Mouse (Mus musculus) R1 (cell line): ENCODE results near the gene Ran.

Experiments
- DNase-seq: peaks from one replicate; pipeline ENCODE4 v3.0.0-alpha.2; 2018; ENCODE audit warnings: low read depth, low spot score

Gene Ran

DNA sequence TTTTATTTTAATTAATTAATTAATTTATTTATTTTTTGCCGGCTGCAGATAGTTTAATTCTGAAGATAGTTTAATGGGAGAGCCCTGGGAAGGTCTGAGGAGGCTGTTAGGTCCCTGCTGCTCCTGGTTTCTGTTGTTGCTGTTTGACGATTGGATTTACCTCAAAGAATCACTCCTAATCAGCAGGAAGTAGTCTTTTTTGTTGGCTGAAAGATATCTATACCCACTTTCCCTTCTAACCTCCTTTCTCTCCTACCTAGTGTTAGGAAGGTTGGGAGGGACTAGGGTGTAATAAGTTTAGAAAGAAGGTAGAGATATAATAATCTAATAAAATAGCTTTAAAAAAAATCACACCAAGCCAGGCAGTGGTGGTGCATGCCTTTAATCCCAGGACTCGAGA is 4.8 kb upstream of the Ran start:
- no peak for DNase-seq

- no peak for DNase-seq
Observed at GRCm38 (mm10) chr5:129015540-129015939, 4.3 kb upstream of the Ran start.

- DNase-seq, result no peak
Observed at GRCm38 (mm10) chr5:129016370-129016769, 3.5 kb upstream of the Ran start.

GRCm38 (mm10) chr5:129018782-129019489 is 933 bp upstream of the Ran start:
- DNase-seq, result peak; percentile 70

GRCm38 (mm10) chr5:129020300-129020668 is 415 bp downstream of the Ran start:
- DNase-seq, result no peak

DNA sequence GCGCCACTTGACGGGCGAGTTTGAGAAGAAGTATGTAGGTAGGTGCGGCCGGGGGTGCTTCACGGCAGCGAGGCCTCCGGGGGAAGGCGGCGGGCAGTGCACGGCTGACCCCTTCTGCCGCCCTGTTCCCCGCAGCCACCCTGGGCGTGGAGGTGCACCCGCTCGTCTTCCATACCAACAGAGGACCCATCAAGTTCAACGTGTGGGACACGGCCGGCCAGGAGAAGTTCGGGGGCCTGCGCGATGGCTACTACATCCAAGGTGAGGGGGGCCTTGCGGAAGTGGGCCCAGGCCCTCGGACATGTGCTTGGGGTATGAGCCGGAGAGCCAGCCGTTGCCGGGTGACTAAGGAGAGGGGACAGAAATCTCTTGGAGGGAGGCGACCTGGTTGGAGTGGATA is 862 bp downstream of the Ran start:
- DNase-seq, result peak; percentile 49

GRCm38 (mm10) chr5:129025048-129025447 is 5.2 kb downstream of the Ran start:
- peak; percentile 50 for DNase-seq

DNA sequence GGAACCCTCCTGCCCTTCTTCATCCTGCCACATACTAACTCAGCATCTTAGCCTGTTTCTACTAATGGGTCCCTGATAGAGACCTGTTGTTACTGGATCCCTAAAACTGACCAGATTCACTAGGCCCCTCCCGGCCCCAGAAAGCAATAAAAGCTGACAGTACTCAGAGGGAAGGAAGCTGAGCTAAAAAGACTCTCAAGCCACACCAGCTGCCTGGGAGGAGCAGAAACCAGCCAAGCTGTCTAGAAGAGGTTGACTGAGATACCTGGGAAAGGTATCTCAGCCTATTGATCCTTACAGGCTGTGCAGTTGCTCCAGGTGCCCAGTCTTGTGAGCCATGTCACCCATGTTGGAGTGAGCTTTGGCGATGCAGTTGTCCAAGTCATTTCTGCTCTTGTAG is 5.9 kb downstream of the Ran start:
- no peak for DNase-seq

DNA sequence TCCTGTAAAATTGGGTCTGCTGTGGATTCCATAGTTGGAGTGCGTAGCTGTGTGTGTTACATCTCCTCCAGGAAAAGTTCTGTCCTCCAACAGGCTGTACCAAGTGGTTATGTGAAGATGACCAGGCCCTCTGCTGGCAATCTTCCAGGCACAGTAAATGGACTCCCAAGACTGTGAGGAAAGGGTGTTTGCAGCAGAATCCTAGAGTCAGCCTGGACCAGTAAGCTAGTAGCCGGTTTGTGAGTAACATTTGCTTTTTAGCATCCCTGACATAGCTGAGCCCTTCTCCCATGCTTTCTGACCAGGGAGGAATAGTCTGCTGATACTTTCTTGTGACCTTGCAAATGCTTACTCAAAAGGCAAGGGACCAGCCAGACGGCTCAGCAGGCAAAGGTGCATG is 6.3 kb downstream of the Ran start:
- DNase-seq, result no peak

- DNase-seq, result peak; percentile 38
Observed at GRCm38 (mm10) chr5:129026637-129027036, 6.8 kb downstream of the Ran start.

DNA sequence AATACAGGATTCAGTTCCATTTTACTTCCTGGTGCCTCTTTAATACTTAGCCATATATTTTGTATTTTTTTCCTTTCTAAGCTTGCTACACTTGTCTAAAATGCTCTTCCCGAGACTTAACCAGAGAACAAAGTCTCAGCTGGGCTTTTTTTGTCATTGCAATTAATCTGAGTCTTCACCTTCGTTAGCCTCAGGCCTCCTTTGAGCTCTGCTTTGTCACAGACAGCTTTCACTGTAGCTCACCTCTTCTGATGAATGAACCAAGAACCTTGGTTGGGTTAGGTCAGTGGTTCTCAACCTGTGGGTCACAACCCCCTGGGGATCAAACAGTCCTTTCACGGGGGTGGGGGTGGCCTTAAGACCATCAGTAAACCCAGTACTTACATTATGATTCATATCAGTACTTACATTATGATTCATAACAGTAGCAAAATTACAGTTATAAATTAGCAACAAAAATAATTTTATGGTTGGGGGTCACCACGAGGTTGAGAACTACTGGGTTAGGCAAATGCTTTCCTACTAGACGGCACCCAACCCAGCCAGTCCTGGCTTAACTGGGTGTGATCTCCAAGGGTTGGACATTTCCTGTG is 9.4 kb downstream of the Ran start:
- peak; percentile 69 for DNase-seq

DNA sequence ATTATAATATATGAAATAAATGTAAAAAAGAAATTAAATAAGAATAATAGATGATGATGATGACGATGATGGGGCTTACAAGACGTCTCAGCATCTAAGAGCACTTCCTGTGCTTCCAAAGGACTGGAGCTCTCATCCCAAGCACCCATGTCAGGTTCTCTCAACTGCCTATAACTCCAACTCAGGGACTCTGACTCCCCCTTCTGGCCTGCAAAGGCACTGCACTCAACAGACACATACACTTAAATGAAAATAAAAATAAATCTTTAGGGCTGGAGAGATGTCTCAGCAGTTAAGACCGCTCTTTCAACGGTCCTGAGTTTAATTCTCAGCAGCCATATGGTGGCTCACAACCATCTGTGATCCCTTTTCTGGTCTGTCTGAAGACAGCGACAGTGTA is 16.8 kb downstream of the Ran start:
- DNase-seq, result peak; percentile 70

GRCm38 (mm10) chr5:129037739-129038138 is 17.9 kb downstream of the Ran start:
- DNase-seq, result no peak

DNA sequence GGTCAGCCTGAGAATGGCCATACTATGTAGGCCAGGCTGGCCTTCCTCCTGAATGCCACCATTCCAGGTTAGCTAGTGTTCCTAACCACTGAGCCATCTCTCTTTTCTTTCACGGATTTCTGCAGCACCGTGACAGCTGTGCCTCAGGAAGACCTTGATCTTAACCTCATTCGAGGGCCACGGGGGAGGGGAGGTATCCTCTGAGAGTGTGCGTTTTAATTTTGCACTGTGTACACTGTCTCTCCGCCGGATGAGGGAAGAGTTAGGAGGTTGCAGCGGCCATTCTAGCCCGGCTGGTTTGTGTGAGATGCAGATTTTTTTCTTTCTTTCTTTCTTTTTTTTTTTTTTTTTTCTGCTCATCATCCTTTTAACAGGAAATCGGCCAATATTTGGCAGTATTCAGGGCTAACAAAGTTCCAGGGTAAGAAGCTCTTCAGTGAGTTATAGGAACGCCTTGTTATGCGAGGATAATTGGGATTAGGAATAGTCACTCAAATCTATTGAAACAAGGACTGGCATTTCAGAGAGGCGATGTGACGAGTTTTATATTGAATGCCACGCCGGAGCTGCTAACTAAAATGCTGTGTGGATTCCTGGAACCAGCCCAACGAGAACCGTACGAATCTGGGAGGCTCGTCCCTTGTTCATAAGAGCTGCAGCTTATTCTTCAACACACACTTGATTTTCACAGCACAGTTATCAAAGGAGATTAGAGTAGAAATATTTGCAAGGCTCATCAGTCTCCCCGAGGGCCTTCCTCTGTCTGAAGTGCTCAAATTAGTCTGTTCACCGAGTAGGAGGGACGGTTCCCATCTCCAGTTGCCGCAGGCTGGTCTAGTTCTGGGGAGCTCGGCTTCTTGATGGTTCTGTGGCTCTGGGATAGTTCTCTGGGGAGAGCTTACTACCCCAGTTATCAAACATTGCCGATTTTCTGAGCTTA is 26.0 kb downstream of the Ran start:
- no peak for DNase-seq

GRCm38 (mm10) chr5:129049372-129049771 is 29.5 kb downstream of the Ran start:
- peak; percentile 26 for DNase-seq

DNA sequence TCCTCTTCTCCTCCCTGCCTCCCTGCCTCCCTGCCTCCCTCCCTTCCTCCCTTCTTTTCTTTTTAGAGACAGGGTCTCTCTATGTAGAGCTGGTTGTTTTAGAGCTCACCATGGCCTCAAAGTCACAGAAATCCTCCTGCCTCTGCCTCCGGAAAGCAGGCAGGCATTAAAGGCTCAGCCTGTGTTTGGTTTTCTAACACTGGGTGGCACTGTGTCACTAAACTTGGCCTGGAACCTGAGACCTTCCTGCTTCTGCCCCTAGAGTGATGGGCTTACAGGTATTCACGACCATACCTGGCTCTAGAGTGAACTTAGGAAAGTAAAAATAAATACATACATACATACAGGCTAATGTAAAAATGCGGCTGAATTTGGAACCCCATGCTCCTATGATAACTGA is 32.0 kb downstream of the Ran start:
- peak; percentile 63 for DNase-seq

DNA sequence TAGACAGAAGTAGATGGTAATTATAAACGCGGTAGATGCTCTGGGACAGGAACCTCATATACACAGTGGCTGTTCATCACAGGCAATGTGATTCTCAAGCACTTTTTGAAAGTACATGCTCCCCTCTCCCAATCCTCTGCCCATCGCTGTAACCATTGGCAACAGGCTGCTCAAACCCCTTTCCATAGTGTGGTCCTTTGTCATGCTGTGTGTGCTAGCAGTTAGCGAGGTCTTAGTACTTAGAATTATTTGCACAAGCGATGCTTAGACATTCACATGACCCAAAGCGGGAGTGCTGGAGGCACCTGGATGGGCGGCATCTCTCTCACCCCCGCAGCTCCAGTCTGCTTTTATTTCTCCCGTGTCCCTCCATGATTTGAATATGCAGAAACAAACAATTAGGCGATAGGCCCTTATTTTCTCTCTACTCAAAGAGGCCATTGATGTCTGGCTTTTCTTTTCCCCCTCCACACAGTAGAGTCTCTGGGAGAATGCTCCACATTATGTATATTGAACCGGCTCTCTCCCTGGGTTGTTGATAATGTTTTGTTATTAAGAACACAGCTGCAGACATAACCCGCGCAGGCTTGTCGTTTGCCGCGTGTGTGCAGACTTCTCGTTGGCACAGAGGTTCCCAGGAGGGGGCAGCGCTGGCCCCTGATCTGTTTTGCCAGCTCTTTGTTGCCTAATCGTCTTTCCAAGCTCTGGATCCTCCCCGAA is 32.9 kb downstream of the Ran start:
- DNase-seq, result peak; percentile 44

DNA sequence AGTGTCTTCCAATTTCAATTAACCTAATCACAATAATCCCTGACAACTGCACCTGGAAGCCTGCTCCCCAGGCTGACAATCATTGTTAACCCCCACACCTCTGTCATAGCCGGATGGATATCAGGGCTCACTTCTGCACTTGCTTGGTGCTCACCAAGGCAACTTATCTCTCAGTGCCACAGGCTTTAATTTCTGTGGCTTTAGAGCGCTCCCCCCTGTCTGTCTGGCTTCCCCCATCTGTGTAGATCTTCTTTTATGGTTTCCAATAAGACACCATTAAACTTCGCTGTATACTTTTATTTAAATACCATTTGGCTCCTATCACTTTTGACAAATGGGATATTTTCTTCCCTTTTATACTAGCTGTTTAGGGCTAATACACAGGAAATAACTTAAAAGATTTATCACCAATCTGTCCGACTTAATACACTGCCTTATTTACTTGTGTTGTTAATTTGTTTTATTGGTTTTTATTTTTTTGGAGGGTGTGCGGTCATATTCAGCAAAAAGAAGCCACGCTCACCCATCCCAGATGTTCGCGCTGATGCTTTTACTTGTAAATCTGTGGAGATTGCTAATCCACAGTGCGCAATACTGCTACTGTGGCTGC is 34.9 kb downstream of the Ran start:
- no peak for DNase-seq

DNA sequence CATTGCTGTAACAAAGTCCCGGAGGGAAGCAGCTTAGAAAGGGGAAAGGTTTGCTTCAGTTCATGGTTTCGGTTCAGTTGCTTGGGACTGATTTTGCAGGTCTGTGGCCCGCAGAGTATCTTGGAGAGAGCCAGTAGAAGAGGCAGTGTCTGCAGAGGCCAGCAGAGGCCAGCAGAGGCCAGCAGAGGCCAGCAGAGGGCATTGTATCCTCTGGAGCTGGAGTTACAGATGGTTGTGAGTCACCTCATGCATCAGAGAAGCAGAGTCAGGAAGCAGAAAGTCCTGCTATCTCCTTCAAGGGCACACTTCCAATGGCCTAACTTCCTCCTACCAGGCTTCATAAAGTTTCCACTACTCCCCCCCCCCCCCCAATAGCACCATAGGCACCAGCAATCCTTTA is 39.2 kb downstream of the Ran start:
- DNase-seq, result peak; percentile 49

DNA sequence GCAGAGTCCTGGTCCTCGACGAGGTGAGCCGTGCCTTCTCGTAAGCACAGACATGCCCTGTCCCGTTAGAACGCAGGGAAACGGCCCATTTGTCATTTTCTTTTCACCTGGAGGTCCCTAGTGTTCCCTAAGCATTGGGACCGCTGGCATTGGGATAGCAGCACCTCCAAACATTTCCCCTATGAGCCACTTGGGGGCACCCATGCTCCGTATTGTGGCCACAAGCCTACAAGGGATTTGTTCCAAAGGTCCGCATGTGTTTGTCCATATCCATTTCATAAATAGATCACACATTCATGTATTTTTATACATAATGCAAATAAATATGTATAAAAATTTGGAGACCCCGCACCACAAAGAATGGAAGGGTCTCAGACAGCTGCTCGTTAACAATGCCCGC is 41.7 kb downstream of the Ran start:
- DNase-seq, result peak; percentile 71

DNA sequence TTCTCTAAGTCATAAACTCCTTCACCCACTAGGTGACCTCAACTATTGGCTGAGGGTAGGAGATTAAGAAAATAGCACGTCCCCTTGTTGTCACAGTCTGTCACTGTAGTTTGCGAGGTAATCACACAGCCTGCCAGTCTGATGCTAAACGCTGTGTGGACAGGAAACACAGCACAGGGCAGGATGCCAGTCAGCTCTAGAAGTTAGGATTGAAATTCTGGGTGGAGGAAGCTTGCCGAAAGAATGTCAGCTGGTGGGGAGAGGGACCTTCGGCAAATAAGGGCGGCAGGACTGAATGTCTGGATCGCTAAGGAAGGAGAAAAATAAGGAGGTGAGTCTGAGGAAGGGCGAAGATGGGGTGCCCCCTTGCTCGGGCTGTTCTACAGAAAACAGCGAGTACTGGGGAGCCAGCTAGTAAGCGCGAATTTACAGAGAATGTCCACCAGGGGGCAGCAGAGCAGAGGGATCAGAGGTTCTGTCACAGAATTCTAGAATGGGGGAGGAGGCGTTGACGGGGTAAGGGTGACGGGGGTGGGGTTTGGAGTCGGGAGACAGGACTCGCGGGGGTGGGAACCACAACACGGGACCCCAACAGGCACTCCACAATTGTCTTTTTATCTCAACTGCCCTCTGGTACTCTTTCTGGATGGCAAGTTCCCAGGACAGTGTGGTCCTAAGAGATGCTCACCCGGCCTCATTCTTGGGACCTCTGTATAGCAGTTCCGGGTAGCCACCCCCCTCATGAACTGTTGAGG is 43.3 kb downstream of the Ran start:
- DNase-seq, result peak; percentile 82
